Mouse (Mus musculus): Measurements from ENCODE around the gene Git1. TPM values are rescaled to one million over a fixed set of nuclear protein-coding genes. Genes with fewer than 3 reads are reported as not detected.
A peak's percentile ranks its signal among the peaks of the same experiment; 100 is the strongest.

Git1 gene
- polyA plus RNA-seq, 1 experiment from 2014 or later: 76.8 TPM

DNA sequence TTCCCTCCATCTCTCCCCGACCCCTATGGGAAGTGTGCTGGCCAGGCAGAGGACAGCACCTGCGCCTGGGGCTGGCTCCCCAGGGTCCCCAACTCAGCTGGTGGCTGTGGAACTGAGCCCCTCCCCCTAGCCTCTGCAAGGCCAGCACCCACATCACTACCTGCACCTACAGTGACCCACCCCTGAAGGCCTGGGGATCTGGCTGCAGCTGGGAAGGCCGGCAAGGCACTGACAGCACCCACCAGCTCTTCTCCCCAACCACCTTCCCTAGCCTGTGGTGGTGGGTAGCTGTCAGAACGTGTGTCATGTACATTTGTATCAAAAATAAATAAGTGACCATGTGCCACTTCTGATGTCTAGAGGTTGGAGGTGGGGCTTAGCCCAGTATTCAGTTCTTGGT is 14.1 kb downstream of the Git1 start:
- CTCF ChIA-PET: interaction anchor here (0.8 to 2.4 kb wide), 7 partner anchors 8 to 122 kb away, joined by 3 to 12 read pairs (median 8); no protein-coding TSS in a partner anchor
- in situ Hi-C loops (cut with MboI; ENCODE audit: low pct_unique_long_range_greater_than_20kb): loop anchor here (25.0 kb wide), 1 partner anchor 305 kb away; no protein-coding TSS in a partner anchor
- POLR2A ChIA-PET: interaction anchor here (0.9 to 1.4 kb wide), 3 partner anchors 11 to 100 kb away, joined by 3 to 4 read pairs (median 3); partner anchors contain the start of gene Taok1

GRCm38 (mm10) chr11:77508068-77509021 is 15.0 kb downstream of the Git1 start:
- H3K27me3 ChIP-seq: no peaks in the 10 kb centered on the region
- no peak for TF ChIP-seq CTCF (IDR thresholded peaks at IDR 0.05)
- no peak for DNase-seq (ENCODE audit: low read depth, low spot score)
- peak; percentile 58 for ATAC-seq
- CTCF ChIA-PET: interaction anchor here (0.7 to 2.4 kb wide), 12 partner anchors 8 to 121 kb away, joined by 3 to 12 read pairs (median 4); partner anchors contain the start of gene Gm10392
- in situ Hi-C loops (cut with MboI; ENCODE audit: low pct_unique_long_range_greater_than_20kb): loop anchor here (25.0 kb wide), 1 partner anchor 304 kb away; no protein-coding TSS in a partner anchor
- POLR2A ChIA-PET: interaction anchor here (0.9 to 1.4 kb wide), 4 partner anchors 12 to 99 kb away, joined by 3 to 7 read pairs (median 4); partner anchors contain the start of gene Taok1

More for the DNA sequence above, 14.1 kb downstream of the Git1 start:
- no peak for TF ChIP-seq CTCF (IDR thresholded peaks at IDR 0.05)
- no peak for ATAC-seq
- no peaks in the 10 kb centered on the region for H3K27me3 ChIP-seq
- no peak for DNase-seq (ENCODE audit: low read depth, low spot score)

DNA sequence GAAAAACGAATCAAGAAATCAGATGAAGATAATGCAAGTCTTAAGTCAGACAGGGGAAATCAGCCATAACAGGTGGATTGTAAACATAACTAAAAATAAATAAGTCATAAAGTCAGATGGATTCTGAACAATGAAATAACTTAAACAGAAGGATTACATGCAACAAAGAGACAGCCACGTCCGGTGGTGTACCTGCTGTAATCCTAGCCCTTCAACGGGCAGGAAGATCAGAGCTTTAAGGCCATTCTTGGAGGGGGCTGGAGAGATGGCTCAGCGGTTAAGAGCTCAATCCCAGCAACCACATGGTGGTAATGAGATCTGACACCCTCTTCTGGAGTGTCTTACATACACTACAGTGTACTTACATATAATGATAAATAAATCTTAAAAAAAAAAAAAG is 18.0 kb downstream of the Git1 start:
- POLR2A ChIA-PET: no interaction called here
- peaks cover 4% of the 10 kb centered on the region for H3K27me3 ChIP-seq
- TF ChIP-seq CTCF (IDR thresholded peaks at IDR 0.05): no peak
- in situ Hi-C loops (cut with MboI; ENCODE audit: low pct_unique_long_range_greater_than_20kb): loop anchor here (5.0 to 25.0 kb wide), 2 partner anchors 101 to 301 kb away; no protein-coding TSS in a partner anchor
- CTCF ChIA-PET: interaction anchor here (0.9 to 2.4 kb wide), 3 partner anchors 11 to 119 kb away, joined by 4 to 12 read pairs (median 4); no protein-coding TSS in a partner anchor
- no peak for ATAC-seq
- no peak for DNase-seq (ENCODE audit: low read depth, low spot score)

DNA sequence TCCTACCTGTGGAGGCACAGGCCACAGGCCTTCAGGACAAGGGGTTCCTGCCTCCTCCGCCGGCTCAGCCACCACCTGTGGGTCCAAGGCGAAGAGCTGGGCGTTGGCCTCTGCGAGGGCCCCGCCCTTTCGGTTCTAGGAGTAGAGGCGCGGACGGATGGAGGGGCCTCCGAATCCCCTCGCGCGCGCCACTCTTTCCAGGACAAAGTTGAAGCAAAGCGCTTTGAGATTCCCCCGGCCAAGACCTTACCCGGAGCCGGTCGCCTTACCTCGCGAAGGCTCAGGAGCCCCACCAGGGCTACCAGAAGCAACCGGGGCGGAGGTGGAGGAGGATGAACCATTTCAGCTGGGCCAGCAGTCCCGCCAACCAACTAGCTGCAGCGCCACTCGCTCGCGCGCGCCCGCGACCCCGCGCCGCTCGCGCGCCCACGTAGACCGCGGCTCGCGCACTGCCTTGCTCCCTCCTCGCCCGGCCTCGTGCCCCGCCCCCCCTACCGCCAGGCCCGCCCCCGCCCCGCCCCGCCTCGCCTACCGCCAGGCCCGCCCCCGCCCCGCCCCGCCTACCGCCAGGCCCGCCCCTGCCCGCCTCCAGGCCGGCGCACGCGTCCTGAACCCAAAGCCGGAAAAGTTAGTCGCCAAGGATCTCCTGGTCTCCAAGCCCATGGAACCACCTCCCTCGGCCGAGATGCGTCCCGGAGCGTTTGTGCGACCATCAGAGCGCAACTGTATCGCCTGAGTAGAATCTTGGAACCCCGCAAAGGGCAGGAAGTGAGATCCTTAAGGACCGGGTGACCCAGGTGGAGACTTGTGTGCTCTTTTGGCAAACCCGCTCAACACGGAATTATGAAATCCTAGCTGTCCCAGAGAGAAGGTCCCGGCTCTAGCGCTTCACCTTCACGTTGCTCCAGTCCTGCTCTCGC is 19.8 kb downstream of the Git1 start:
- ChIA-PET POLR2A (interaction anchor here (0.6 to 1.6 kb wide), 3 partner anchors 10 to 94 kb away, joined by 3 to 4 read pairs (median 3); partner anchors contain the start of gene Taok1), CTCF (interaction anchor here (0.7 to 1.4 kb wide), 2 partner anchors 12 to 14 kb away, joined by 3 to 5 read pairs; no protein-coding TSS in a partner anchor)
- no peak for DNase-seq (ENCODE audit: low read depth, low spot score)
- peaks cover 4% of the 10 kb centered on the region for H3K27me3 ChIP-seq
- peak; percentile 38 for ATAC-seq
- in situ Hi-C loops (cut with MboI; ENCODE audit: low pct_unique_long_range_greater_than_20kb): loop anchor here (5.0 to 25.0 kb wide), 2 partner anchors 99 to 299 kb away; no protein-coding TSS in a partner anchor
- no peak for TF ChIP-seq CTCF (IDR thresholded peaks at IDR 0.05)

DNA sequence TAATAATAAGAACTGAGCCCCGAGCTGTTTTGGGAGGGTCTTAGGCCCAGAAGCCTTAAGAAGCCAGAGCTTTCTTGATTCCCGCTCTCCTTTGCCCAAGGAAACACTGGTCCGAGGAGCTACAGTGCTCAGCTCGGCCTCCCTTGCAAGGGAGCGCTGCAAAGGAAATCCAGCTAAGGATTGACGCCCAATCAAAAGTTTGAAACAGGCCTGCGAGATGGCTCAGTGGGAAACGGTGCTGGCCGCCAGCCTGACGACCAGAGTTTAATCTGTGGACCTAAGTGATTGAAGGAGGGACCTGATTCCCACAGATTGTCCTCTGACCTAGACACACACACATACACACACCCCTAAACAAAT is 20.4 kb downstream of the Git1 start:
- in situ Hi-C loops (cut with MboI; ENCODE audit: low pct_unique_long_range_greater_than_20kb): loop anchor here (5.0 to 25.0 kb wide), 2 partner anchors 99 to 299 kb away; no protein-coding TSS in a partner anchor
- ChIA-PET POLR2A (interaction anchor here (0.6 to 1.6 kb wide), 2 partner anchors 26 to 94 kb away, joined by 3 read pairs; partner anchors contain the start of gene Taok1), CTCF (no interaction called here)
- ATAC-seq (no peak), DNase-seq (ENCODE audit: low read depth, low spot score) (no peak)
- no peak for TF ChIP-seq CTCF (IDR thresholded peaks at IDR 0.05)
- H3K27me3 ChIP-seq: peaks cover 4% of the 10 kb centered on the region

DNA sequence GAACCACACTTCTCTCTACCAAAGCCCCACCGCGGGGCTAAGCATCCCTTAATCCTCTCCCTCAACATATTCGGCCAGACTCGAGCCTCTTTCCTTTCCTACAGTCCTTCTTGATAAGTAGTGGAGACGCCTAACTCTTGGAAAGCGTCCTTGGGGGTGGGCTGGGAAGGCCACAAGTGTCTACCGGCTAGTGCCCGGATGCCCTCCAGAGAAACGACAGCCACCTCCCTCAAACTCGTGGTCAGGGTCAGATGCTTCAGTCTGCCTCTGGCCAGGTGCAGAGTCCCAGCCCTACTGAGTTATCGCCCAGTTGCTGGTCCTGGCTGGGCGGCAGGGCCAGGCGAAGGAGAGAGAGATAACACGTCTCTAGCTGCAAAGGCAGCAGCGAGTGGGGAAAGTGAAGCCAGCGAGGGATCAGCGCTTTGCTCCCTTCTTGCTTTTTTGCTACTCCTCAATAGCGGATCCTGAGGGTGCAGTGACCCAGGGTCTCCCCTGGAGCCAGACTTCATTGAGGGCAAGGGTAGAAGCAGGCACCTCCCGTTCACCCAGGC is 21.0 kb downstream of the Git1 start:
- in situ Hi-C loops (cut with MboI; ENCODE audit: low pct_unique_long_range_greater_than_20kb): loop anchor here (5.0 to 25.0 kb wide), 2 partner anchors 98 to 298 kb away; no protein-coding TSS in a partner anchor
- H3K27me3 ChIP-seq: peaks cover 4% of the 10 kb centered on the region
- ChIA-PET POLR2A (interaction anchor here (0.6 kb wide), 1 partner anchor 93 kb away, joined by 3 read pairs; the partner anchor contains the start of gene Taok1), CTCF (no interaction called here)
- no peak for ATAC-seq
- no peak for DNase-seq (ENCODE audit: low read depth, low spot score)
- TF ChIP-seq CTCF (IDR thresholded peaks at IDR 0.05): no peak

DNA sequence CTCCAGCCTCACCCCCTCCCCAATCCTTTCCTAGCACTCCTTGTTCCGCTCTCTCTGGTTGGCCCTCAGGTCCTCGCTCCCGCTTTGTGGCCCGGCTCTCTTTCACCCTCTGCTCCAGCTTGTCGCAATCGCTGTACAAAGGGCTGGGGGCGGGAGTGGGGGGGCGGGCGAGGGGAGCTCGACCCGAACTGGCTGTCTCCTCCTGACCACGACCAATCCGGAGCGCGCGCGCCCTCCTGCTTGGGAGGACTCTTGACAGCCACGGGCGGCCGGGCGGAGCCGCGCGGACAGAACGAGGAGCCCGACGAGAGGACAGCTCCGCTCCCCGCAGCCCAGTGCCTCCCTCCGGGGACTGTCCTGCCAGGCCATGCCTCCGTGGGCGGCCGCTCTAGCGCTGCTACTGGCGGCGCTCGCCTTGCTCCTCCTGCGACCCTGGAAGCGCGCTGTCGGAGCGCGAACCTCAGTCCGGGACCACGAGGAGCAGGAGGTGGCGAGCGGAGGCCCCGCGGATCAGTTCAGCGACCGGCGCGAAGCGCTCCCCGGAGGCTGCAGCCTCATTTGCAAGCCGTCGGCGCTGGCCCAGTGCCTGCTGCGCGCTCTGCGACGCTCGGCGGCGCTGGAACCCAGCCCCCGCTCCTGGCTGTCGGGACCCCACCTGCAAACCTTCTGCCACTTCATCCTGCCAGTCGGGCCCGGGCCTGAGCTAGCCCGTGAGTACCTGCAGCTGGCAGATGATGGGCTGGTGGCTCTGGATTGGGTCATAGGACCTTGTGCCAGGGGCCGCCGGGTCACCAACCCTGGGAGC is 21.7 kb downstream of the Git1 start, which contains the start of gene Abhd15:
Gene Abhd15, plus strand, starts transcription at position 290 of the 805 bp plus-strand sequence.
- ChIA-PET POLR2A (no interaction called here), CTCF (no interaction called here)
- peaks cover 4% of the 10 kb centered on the region for H3K27me3 ChIP-seq
- in situ Hi-C loops (cut with MboI; ENCODE audit: low pct_unique_long_range_greater_than_20kb): loop anchor here (5.0 to 25.0 kb wide), 2 partner anchors 97 to 297 kb away; no protein-coding TSS in a partner anchor
- ATAC-seq (peak; percentile 29), DNase-seq (ENCODE audit: low read depth, low spot score) (no peak)
- no peak for TF ChIP-seq CTCF (IDR thresholded peaks at IDR 0.05)

DNA sequence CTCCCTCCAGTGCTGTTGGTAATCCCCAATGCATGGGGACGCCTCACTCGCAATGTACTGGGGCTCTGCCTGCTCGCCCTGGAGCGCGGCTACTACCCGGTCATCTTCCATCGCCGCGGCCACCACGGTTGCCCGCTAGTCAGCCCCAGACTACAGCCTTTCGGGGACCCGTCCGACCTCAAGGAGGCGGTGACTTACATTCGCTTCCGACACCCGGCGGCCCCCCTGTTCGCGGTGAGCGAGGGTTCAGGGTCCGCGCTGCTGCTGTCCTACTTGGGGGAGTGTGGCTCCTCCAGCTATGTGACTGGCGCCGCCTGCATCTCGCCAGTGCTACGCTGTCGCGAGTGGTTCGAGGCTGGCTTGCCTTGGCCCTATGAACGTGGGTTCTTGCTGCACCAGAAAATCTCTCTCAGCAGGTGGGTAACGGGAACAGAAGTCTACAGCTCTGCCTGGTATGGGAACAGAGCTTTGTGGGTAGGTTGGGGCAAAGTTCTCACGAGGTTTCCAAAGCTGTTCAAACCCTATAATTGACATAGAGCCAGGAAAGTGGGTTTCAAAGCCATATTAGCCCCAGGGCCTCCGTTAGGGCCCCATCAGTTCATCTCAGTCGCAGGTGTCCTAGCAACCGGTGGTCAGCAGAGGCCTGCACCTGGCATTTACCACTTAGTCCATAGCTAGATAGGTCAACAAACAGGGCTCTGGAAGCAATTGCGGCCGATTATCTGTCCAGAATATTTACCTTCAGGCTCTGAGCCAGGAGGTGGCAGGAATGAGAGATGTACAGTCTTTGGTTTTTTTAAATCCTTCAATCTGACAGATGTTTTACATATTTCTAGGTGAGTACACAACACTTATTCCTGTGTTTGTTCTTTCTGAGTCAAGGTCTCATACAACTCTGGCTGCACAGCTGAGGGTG is 22.5 kb downstream of the Git1 start, which contains the start of gene Trp53i13:
Gene Trp53i13, minus strand, starts transcription at position 344 of the 916 bp plus-strand sequence.
- ATAC-seq (no peak), DNase-seq (ENCODE audit: low read depth, low spot score) (no peak)
- peaks cover 4% of the 10 kb centered on the region for H3K27me3 ChIP-seq
- ChIA-PET POLR2A (no interaction called here), CTCF (no interaction called here)
- in situ Hi-C loops (cut with MboI; ENCODE audit: low pct_unique_long_range_greater_than_20kb): loop anchor here (25.0 kb wide), 1 partner anchor 296 kb away; no protein-coding TSS in a partner anchor
- no peak for TF ChIP-seq CTCF (IDR thresholded peaks at IDR 0.05)

Data from Patski (cell line).